Mouse (Mus musculus) limb, embryonic 10.5 days (tissue): ENCODE measurements around the gene Evx2. TPM values are rescaled to one million over a fixed set of nuclear protein-coding genes. Genes with fewer than 3 reads are reported as not detected.

ENCODE experiments used
- DNase-seq: peaks from one replicate; pipeline ENCODE4 v3.0.0-alpha.2; 2017; ENCODE audit warnings: low spot score
- H3K27ac ChIP-seq: fragments of 300-500 bp; sonication (generic); 2 replicates; pipeline ENCODE4 v1.5.1; 2016; ENCODE audit warnings: mild to moderate bottlenecking
- H3K27me3 ChIP-seq: fragments of 300-500 bp; sonication (generic); 2 replicates; pipeline ENCODE4 v1.6.1; 2016; ENCODE audit warnings: low read depth, mild to moderate bottlenecking; ENCODE audit not compliant: poor library complexity, severe bottlenecking
- H3K36me3 ChIP-seq: fragments of 300-500 bp; sonication (generic); 2 replicates; pipeline ENCODE4 v1.6.1; 2016; ENCODE audit warnings: mild to moderate bottlenecking, moderate library complexity
- H3K4me1 ChIP-seq: fragments of 300-500 bp; sonication (generic); 2 replicates; pipeline ENCODE4 v1.6.1; 2016
- H3K4me3 ChIP-seq: fragments of 300-500 bp; sonication (generic); 2 replicates; pipeline ENCODE4 v1.5.1; 2016; ENCODE audit warnings: mild to moderate bottlenecking, moderate library complexity
- H3K9me3 ChIP-seq: fragments of 300-500 bp; sonication (generic); replicated peaks from 2 replicates; pipeline ENCODE4 v1.6.1; 2016; ENCODE audit warnings: mild to moderate bottlenecking
- WGBS: fragments of 180-500 bp; shearing (Covaris S2); methylation state at CpG from one replicate; pipeline ENCODE4 v1.1.7; 2016; 5-methylcytosine and 5-hydroxymethylcytosine counted together
- polyA plus RNA-seq: library from polyadenylated mRNA; unstranded; fragments of >200 nt; fragmentation: Nextera tagmentation; extraction: Ambion mirVana; gene quantifications from 2 replicates; pipeline ENCODE4 v1.2.1, GENCODE M21; 2016

Evx2 gene
- polyA plus RNA-seq, 1 experiment from 2014 or later, result 0.84 TPM

DNA sequence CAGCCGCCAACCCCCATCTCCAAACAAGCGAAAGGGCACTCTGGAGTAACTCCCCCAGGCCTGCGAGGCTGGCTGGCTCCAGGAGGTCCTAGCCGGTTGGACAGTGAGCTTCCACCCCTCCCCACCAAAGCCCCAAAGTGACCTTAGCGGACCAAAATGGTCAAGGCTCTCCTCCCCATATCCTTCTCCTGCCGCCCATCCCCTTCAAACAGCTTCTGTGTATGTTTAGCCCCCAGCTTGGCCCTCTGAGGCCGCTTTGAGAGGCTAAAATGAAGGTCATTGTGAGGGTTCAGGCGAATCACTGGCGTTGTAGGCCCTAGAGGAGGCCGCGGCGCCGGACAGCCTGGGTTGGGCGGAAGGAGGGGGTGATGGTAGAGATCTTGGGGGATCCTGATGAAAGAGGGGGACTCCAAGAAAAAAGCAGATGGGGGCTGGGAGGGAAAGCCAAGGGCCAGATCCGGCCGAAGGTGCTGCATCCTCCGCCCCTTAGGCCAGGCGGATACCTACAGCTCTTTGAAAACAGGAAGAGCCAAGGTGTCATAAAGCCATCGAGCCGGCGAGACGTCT, 41.3 kb upstream of the Evx2 start:
- H3K27ac ChIP-seq, result peak overlapping the region; percentile 99
- H3K4me3 ChIP-seq, result peak overlapping the region; percentile 80
- DNase-seq, result peak; percentile 74
- WGBS, result under 1% methylated on average over 22 of the region's 22 CpGs
- H3K4me1 ChIP-seq, result peaks cover 82% of the 10 kb centered on the region
- H3K9me3 ChIP-seq, result no peaks in the 10 kb centered on the region
- H3K36me3 ChIP-seq, result no peaks in the 10 kb centered on the region
- peaks cover 43% of the 10 kb centered on the region for H3K27me3 ChIP-seq

DNA sequence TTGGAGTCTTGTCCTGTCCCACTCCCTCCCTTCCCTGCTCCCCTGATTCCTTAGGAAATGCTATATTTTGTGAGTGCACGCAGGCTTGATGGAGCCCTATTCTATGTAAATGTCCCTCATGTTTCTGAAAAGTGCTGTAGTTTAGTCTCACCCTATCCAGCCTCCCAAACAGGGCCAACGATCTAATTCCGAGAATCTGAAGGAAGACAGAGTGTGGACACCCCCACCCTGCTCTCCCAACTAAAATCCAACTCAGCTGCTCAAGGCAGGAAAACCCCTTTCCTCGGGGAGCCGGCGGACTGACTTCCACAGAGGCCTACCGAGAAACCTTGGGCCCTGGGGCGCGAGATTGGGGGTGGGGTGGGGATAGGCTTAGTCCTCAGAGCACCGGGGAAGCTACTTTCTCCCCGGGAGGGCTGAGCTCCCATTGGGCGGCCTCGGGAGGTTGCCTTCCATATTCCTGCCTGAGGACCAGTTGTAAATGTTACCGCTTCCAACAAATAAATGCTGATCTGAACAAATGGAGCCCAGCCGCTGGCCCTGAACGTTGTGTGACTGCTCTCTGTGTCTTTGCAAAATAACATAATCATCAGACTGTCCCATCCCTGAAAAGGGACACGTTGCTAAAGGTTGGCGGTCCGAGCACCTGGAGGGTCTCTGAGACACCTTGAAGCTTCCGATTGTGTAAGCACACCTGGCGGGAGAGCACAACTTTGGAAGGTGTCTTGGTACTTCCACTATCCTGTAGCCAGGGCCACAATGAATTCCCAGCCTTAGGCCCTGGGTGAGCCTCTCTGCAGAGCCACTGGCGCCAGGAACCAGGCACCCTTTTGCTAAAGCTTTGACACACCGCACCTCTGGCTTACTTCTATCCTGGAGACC, 40.5 kb upstream of the Evx2 start:
- Histone ChIP-seq H3K27ac (peak overlapping the region; percentile 99), H3K9me3 (no peaks in the 10 kb centered on the region), H3K4me3 (peak overlapping the region; percentile 80), H3K4me1 (peaks cover 89% of the 10 kb centered on the region), H3K27me3 (peaks cover 50% of the 10 kb centered on the region), H3K36me3 (0 out of 2 replicates have a peak, but pooled peaks cover 4% of the 10 kb centered on the region)
- WGBS, result 2% methylated on average over 23 of the region's 23 CpGs
- peak; percentile 74 for DNase-seq

GRCm38 (mm10) chr2:74699053-74699430, 39.7 kb upstream of the Evx2 start:
- H3K9me3 ChIP-seq, result no peaks in the 10 kb centered on the region
- H3K4me1 ChIP-seq, result peaks cover 82% of the 10 kb centered on the region
- DNase-seq, result peak; percentile 74
- H3K27me3 ChIP-seq, result peaks cover 54% of the 10 kb centered on the region
- H3K4me3 ChIP-seq, result peak overlapping the region; percentile 80
- under 1% methylated on average over 17 of the region's 17 CpGs for WGBS
- 0 out of 2 replicates have a peak, but pooled peaks cover 5% of the 10 kb centered on the region for H3K36me3 ChIP-seq
- peak overlapping the region; percentile 99 for H3K27ac ChIP-seq

DNA sequence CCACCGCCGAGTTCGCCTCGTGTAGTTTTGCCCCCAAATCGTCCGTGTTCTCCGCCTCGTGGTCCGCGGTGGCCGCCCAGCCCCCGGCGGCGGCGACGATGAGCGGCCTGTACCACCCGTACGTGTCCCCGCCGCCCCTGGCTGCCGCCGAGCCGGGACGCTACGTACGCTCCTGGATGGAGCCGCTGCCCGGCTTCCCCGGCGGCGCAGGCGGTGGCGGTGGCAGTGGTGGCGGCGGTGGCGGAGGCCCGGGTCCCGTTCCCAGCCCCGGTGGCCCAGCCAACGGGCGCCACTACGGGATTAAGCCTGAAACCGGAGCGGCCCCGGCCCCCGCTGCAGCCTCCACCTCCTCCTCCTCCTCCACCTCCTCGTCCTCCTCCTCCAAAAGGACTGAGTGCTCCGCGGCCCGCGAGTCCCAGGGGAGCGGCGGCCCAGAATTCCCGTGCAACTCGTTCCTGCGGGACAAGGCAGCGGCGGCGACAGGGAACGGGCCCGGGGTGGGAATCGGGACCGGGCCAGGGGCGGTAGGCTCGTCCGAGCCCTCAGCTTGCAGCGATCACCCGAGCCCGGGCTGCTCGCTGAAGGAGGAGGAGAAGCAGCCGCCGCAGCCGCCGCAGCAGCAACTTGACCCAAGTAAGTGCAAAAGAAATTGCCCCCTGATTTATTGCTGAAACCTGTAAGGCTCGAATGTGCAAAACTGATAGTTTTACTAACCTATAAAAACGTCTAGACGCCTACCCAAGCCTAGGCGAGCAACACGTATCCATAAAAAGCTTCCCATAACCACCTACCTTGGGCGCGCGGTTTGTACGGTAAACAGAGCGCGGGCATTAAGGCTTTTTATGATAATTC, 39.1 kb upstream of the Evx2 start:
- Histone ChIP-seq H3K27me3 (peaks cover 54% of the 10 kb centered on the region), H3K9me3 (no peaks in the 10 kb centered on the region), H3K36me3 (0 out of 2 replicates have a peak, but pooled peaks cover 7% of the 10 kb centered on the region), H3K4me1 (peaks cover 76% of the 10 kb centered on the region), H3K27ac (peak overlapping the region; percentile 99), H3K4me3 (peak overlapping the region; percentile 80)
- WGBS, result under 1% methylated on average over 84 of the region's 86 CpGs
- DNase-seq, result peak; percentile 82

DNA sequence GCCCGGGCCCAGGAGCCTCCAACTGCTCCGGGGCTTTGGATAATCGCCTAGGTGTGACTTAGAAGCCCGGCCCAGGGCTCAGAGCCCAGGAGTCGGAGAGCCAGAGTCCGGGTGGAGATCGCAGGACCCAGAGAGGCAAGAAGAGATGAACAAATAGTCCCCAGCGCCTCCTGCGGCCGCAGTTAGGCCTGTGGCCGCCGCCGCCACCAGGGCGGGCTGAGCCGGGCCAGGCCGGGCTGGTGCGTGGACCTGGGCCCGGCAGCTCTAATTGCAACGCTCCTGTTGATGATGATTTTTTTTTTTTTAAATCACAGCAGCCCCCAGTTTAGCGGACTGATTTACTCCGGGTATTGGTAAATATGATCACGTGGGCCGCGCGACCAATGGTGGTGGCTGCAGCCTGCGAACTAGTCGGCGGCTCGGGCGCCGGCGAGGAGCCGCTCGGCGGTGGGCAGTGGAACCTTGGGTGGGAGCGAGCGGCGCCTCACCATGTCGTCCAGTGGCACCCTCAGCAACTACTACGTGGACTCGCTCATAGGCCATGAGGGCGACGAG, 38.3 kb upstream of the Evx2 start, which contains the start of gene Hoxd9:
TSS of gene Hoxd9 (plus strand) at position 161 of the 555 bp plus-strand sequence.
- Histone ChIP-seq H3K27me3 (peaks cover 58% of the 10 kb centered on the region), H3K36me3 (peaks cover 14% of the 10 kb centered on the region), H3K9me3 (no peaks in the 10 kb centered on the region), H3K4me3 (peak within 1 kb of the TSS; percentile 80), H3K4me1 (peaks cover 74% of the 10 kb centered on the region), H3K27ac (peak within 1 kb of the TSS; percentile 99)
- WGBS, result under 1% methylated on average over 43 of the region's 43 CpGs
- DNase-seq, result peak; percentile 88

DNA sequence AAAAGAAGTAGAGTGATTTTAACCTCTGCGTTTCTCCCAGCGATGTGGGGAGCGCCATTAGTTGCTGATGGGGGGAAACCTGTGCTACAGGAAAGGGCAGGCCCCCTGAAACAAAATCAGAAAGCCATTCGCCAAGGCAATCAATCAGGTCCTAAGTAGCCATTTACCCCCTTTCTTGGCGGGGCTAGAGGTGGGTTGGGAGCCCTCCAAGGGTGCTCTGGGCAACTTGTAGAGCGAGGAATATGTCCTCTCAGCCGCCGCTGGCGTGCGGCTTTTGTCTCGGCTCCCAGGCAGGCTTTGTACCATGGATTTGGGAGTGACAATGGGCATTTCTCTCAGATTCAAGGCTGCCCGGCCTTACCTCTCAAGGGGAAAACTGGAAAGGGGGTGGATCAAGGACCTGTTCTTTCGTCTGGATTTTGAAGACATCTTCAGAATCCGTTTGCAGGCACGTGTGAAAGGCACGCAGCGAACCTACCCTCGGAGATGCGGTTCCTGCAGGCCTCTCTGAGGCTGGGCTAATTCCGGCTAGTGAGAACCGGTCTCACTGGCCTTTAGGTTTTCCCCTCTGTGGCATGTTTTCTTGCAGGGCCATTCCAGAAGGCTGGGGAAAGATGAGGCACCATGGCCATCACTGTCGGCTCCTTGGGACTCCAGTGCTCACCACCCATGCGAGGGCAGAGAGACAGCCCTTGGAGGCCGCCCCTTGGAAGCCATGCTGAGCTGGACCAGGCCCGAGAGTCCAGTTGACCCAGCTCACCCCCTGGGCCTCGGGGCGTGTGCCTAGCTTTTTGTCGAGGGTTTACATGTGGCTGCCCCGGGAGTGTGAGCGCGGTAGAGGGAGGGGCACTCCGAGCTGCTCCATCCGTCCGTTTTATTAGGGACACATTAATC, 37.3 kb upstream of the Evx2 start:
- Histone ChIP-seq H3K4me1 (peaks cover 75% of the 10 kb centered on the region), H3K27ac (peak overlapping the region; percentile 99), H3K36me3 (peaks cover 21% of the 10 kb centered on the region), H3K9me3 (no peaks in the 10 kb centered on the region), H3K4me3 (peak overlapping the region; percentile 80), H3K27me3 (peaks cover 68% of the 10 kb centered on the region)
- WGBS, result under 1% methylated on average over 34 of the region's 34 CpGs
- DNase-seq, result peak; percentile 80

DNA sequence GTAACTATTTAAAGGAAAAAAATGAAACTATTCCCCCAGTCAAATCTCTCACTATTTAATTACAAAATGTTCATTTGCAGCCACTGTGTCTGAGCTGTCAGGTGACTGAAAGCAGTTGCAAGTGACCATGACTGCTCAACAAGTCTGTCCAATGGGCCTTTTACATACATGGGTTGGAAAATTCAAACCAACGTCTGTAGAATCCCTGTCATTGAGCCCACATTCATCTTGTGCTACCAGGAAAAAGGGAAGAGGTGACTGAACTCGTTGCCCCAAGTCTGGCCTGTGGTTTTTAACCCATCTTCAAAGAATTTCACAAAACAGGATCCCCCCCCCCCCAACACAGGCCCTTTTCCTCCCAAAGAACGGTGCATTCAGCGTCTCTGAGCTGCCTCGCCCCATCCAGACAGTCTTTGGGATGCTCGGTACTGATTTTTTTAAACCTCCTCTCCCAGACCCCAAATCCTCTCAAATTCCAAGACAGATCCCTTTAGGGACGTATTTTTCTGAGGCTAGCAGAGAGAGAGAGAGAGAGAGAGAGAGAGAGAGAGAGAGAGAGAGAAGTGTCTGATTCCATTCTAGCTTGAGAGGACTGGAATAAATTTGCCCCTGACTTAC, 36.6 kb upstream of the Evx2 start:
- Histone ChIP-seq H3K4me1 (peaks cover 73% of the 10 kb centered on the region), H3K4me3 (peak overlapping the region; percentile 80), H3K36me3 (peaks cover 24% of the 10 kb centered on the region), H3K27me3 (peaks cover 73% of the 10 kb centered on the region), H3K27ac (peak overlapping the region; percentile 99), H3K9me3 (no peaks in the 10 kb centered on the region)
- peak; percentile 49 for DNase-seq
- WGBS, result 1% methylated on average over 7 of the region's 7 CpGs

- WGBS, result 13% methylated on average over 1 of the region's 1 CpGs
- H3K27ac ChIP-seq, result peak overlapping the region; percentile 99
- peak overlapping the region; percentile 80 for H3K4me3 ChIP-seq
- peak; percentile 48 for DNase-seq
- H3K9me3 ChIP-seq, result no peaks in the 10 kb centered on the region
- H3K27me3 ChIP-seq, result peaks cover 69% of the 10 kb centered on the region
- peaks cover 24% of the 10 kb centered on the region for H3K36me3 ChIP-seq
- peaks cover 68% of the 10 kb centered on the region for H3K4me1 ChIP-seq
Observed at GRCm38 (mm10) chr2:74695383-74695782, 36.0 kb upstream of the Evx2 start.

DNA sequence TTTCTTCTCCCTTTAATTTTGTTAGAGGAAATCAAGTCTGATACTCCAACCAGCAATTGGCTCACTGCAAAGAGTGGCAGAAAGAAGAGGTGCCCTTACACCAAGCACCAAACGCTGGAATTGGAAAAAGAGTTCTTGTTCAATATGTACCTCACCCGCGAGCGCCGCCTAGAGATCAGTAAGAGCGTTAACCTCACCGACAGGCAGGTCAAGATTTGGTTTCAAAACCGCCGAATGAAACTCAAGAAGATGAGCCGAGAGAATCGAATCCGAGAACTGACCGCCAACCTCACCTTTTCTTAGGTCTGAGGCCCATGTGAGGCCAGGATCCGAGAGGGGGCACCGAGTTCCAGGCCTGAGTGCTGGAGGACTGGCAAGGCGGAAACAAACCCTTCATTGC, 34.7 kb upstream of the Evx2 start:
- no peaks in the 10 kb centered on the region for H3K9me3 ChIP-seq

DNA sequence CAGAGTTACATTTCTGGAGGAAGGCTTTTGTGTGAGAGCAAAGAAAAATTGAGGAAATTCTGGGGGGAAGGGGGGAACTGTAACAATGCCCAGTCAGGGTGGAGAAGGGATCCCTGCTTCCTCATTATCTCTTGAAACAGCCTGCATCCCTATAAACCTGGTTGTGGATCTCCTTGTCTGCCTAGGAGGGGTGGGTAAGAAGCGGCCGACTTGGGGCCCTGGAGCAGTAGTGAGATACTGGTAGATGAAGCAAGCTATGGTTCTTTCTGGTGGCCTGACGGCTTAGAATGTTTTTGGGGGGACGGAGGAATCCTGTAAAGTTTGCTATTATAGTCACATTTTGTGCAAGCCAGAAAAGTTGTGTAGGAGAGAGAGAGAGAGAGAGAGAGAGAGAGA, 34.1 kb upstream of the Evx2 start:
- H3K9me3 ChIP-seq, result no peaks in the 10 kb centered on the region
- H3K27ac ChIP-seq, result peak overlapping the region; percentile 99
- peak overlapping the region; percentile 80 for H3K4me3 ChIP-seq
- peak; percentile 52 for DNase-seq
- H3K27me3 ChIP-seq, result peaks cover 65% of the 10 kb centered on the region
- peaks cover 24% of the 10 kb centered on the region for H3K36me3 ChIP-seq
- 3% methylated on average over 4 of the region's 4 CpGs for WGBS
- peaks cover 62% of the 10 kb centered on the region for H3K4me1 ChIP-seq

More for the DNA sequence above, 34.7 kb upstream of the Evx2 start:
- Histone ChIP-seq H3K4me3 (peak overlapping the region; percentile 80), H3K27me3 (peaks cover 62% of the 10 kb centered on the region), H3K4me1 (peaks cover 60% of the 10 kb centered on the region), H3K36me3 (peaks cover 24% of the 10 kb centered on the region), H3K27ac (peak overlapping the region; percentile 99)
- peak; percentile 77 for DNase-seq
- WGBS, result 2% methylated on average over 16 of the region's 16 CpGs

DNA sequence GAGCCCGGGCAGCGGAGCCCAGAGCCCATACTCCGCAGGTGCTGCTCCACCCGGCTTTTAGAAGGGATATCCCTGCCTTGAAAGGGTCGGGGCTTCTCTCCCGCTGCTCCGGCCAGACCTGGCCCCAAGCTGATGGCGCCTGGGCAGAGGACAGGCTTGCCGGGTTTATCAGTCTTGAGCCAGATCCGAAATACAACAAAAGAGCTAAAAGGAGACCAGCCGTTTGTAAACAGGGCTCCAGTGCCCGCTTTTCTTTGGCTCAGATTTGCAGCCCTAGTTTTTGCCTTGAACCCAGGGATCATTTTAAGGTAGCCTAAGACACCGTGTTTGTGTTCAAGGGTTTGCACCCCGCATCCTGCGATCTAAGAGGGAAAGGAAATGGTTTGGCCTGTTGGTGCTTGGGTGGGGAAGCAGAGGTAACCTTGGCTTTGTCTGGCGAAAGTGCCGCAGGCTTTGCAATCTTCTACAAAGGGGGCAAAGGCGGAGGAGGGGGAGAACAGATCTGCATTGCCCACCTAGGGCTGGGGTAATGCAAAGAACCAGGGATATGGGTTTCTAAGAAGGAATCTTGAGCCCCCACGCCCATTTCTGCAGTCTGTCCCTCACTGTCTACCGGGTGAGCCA, 33.6 kb upstream of the Evx2 start:
- peak overlapping the region; percentile 99 for H3K27ac ChIP-seq

More for the DNA sequence above, 33.6 kb upstream of the Evx2 start:
- Histone ChIP-seq H3K4me3 (peak overlapping the region; percentile 80), H3K27me3 (peaks cover 68% of the 10 kb centered on the region), H3K4me1 (peaks cover 60% of the 10 kb centered on the region), H3K9me3 (no peaks in the 10 kb centered on the region), H3K36me3 (peaks cover 24% of the 10 kb centered on the region)
- no peak for DNase-seq
- under 1% methylated on average over 20 of the region's 20 CpGs for WGBS
